Mouse (Mus musculus) lung, adult 10 weeks (tissue): ENCODE measurements around the gene Orai3. TPM values are rescaled to one million over a fixed set of nuclear protein-coding genes. Genes with fewer than 3 reads are reported as not detected.

Source experiments
- polyA plus RNA-seq: library from polyadenylated mRNA; stranded (reverse); fragments of 350-450 nt; fragmentation: Illumina TruSeq; extraction: RNeasy Lipid Tissue Mini Kit (QIAGEN cat#74804); gene quantifications from one replicate; pipeline ENCODE4 v1.2.3, GENCODE M21; 2014; ENCODE audit warnings: low read depth, low replicate concordance; ENCODE audit not compliant: insufficient read depth

Gene Orai3
- 36.1 TPM for polyA plus RNA-seq

DNA sequence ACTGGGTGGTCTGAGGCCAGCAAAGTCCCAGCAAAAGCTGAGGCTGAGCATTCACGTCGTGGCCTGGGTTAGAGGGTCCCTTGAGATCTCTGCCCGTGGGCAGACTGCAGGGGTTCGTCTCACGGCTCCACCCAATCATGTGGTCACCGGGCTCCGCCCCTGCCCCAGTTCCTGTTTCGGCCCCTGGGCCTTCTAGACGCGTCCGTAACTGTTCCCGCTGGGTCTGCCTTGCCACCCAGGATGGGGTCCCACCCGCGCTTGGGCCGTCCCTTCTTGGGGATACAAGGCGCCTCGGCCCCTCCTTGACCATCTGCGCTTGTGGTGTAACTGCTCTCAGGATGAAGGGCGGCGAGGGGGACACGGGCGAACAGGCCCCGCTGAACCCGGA is at the start of gene Orai3:
Orai3 (plus strand) TSS at position 165 of the 388 bp plus-strand sequence.

DNA sequence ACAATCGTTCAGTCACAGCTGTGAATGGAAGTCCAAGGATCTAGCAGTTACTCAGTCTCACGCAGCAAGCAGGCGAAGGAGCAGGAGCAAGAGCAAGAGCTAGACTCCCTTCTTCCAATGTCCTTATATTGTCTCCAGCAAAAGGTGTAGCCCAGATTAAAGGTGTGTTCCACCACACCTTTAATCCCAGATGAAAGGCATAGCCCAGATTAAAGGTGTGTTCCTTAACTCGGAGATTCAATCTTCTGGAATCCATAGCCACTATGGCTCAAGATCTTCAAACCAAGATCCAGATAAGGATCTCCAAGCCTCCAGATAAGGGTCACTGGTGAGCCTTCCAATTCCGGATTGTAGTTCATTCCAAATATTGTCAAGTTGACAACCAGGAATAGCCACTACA is 37.5 kb upstream of the Orai3 start, which contains the start of gene Ctf2:
Ctf2 (minus strand) TSS at position 101 of the 400 bp plus-strand sequence.

DNA sequence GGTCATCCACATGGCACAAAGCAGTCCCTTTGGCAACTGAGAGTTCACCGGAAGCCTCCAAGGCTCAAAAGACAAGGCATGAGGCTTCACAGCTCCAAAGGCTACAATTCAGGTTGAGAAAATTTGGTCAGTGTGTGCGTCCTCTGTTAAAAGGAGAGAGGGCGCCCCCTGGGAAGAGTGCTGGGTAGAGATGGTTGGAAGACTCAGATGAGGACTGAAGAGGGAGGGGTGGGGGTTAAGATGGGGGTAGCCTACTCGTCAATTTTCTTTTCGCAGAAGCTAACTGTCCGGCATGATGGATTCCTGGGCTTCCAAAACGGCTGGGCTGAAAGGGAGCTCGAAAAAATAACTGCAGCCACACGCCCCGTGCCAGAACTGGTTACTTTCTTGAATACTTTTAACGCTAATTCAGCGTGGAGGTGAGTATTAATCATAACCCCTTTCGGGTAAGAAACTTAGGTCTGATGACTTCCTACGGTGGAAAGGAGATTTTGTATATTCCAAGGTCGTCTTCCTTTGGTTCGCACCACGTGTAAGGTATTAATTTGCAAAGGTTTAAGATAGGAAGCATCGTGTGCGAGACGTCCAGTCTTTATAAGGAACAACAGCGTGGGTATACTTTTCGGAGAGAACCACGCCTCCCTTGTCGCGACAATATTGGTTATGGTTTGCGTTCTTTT is 25.1 kb upstream of the Orai3 start, which contains the start of gene Fbxl19:
Fbxl19 (plus strand) TSS at position 178 of the 680 bp plus-strand sequence.

DNA sequence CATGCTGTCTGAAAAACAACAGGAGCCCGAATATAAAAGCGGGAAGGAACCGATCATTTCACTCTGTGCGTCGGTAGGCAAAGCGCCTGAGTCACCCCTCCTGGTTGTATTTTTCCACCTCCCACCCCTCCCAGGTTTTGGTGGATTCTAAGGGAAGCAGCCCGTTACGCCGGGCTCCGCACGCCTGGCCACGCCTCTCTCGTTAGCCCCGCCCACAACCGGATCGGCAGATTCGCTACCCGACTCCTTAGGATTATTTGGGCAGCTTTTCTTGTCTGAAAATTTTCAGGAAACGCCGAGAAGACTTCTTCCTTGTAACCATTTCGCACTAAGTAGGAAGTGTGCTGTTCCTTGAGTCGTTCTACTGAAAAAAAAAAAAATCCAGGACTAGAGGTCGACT is 6.8 kb downstream of the Orai3 start, which contains the start of gene Setd1a:
Setd1a (plus strand) TSS at position 245 of the 400 bp plus-strand sequence.

DNA sequence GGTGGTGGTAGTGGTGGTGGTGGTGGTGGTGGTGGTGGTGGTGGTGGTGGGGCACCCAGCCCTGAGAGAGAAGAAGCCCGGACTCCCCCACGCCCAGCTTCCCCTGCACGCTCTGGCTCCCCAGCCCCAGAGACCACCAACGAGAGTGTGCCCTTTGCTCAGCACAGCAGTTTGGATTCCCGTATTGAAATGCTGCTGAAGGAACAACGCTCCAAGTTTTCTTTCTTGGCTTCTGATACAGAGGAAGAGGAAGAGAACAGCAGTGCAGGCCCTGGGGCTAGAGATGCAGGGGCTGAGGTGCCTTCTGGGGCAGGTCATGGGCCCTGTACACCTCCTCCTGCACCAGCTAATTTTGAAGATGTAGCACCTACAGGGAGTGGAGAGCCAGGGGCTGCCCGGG is 15.7 kb downstream of the Orai3 start, which contains the start of gene Gm49388:
Gm49388 (plus strand) TSS at position 301 of the 400 bp plus-strand sequence.

DNA sequence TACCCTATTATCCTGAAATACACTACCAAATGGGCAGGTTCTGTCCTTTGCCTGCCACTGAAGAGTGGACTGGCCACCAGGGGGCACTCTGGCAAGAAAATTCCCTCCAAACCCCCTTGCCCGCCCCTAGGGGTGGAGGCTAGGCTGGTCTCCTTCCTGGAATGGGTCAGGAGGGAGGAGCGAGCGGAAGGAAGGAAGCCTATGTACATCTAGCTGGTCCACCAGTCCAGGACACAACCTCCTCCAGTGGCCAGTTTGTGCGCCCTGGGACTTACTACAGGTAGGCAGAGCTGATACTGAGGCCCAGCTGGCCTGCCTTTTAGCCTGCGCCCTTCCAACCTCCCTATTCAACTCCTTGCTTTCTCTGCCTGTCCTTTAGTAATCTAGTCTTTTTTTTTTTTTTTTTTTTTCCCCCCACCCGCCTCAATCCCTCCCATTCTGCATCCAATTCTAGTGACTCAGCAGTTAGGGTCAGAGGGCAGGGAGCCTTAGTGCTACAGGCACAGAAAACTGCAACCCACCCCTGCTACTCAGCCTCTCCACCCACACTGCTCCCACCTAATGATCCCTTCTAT is 30.9 kb downstream of the Orai3 start, which contains the start of gene Hsd3b7:
Hsd3b7 (plus strand) TSS at position 170 of the 575 bp plus-strand sequence.

GRCm38 (mm10) chr7:127824176-127824871 is 54.7 kb downstream of the Orai3 start, which contains the start of the genes Stx4a and Stx1b:
TSS of gene Stx4a (plus strand) at chr7:127824294.
TSS of gene Stx1b (minus strand) at chr7:127824549.

Other genes starting within 250 kb of the Orai3 start
- not detected for gene Tmem265, start 208.4 kb upstream of the Orai3 start, polyA plus RNA-seq
- gene Phkg2, start 196.5 kb upstream of the Orai3 start, polyA plus RNA-seq, result 29.0 TPM
- gene Ccdc189, start 181.2 kb upstream of the Orai3 start, polyA plus RNA-seq, result 20.2 TPM
- 24.5 TPM for gene Rnf40, start 181.0 kb upstream of the Orai3 start, polyA plus RNA-seq
- gene Zfp629, start 154.0 kb upstream of the Orai3 start, polyA plus RNA-seq, result 5.9 TPM
- gene Bcl7c, start 60.9 kb upstream of the Orai3 start, polyA plus RNA-seq, result 35.1 TPM
- 5.6 TPM for gene Ctf1, start 57.1 kb upstream of the Orai3 start, polyA plus RNA-seq
- not detected for gene Ctf2, start 37.6 kb upstream of the Orai3 start, polyA plus RNA-seq
- gene Fbxl19, start 25.3 kb upstream of the Orai3 start, polyA plus RNA-seq, result 5.9 TPM
- 6.3 TPM for gene Setd1a, start 6.9 kb downstream of the Orai3 start, polyA plus RNA-seq
- gene Gm49388, start 15.8 kb downstream of the Orai3 start, polyA plus RNA-seq, result not detected
- 43.9 TPM for gene Hsd3b7, start 30.8 kb downstream of the Orai3 start, polyA plus RNA-seq
- 82.2 TPM for gene Stx4a, start 54.5 kb downstream of the Orai3 start, polyA plus RNA-seq
- gene Stx1b, start 54.7 kb downstream of the Orai3 start, polyA plus RNA-seq, result 0.61 TPM
- gene Zfp646, start 106.4 kb downstream of the Orai3 start, polyA plus RNA-seq, result 7.3 TPM
- 2.2 TPM for gene Zfp668, start 107.0 kb downstream of the Orai3 start, polyA plus RNA-seq
- 1.5 TPM for gene Prss53, start 121.2 kb downstream of the Orai3 start, polyA plus RNA-seq
- not detected for gene Gm21974, start 125.6 kb downstream of the Orai3 start, polyA plus RNA-seq
- 114 TPM for gene Vkorc1, start 125.8 kb downstream of the Orai3 start, polyA plus RNA-seq
- gene Bckdk, start 134.3 kb downstream of the Orai3 start, polyA plus RNA-seq, result 36.0 TPM
- gene Kat8, start 142.7 kb downstream of the Orai3 start, polyA plus RNA-seq, result 15.1 TPM
- gene Prss8, start 160.3 kb downstream of the Orai3 start, polyA plus RNA-seq, result 48.3 TPM
- gene Prss36, start 176.9 kb downstream of the Orai3 start, polyA plus RNA-seq, result 8.8 TPM
- gene Fus, start 197.6 kb downstream of the Orai3 start, polyA plus RNA-seq, result 182 TPM
- 31.3 TPM for gene Pycard, start 224.1 kb downstream of the Orai3 start, polyA plus RNA-seq
- 1.4 TPM for gene Trim72, start 234.1 kb downstream of the Orai3 start, polyA plus RNA-seq